Mouse (Mus musculus) lung, postnatal 0 days (tissue): ENCODE results near the gene Phka2.

Source experiments
- CTCF ChIP-seq: IDR thresholded peaks from 2 replicates; pipeline ENCODE4 v1.5.1; 2016; ENCODE audit warnings: antibody characterized with exemption, mild to moderate bottlenecking
- EP300 ChIP-seq: IDR thresholded peaks from 2 replicates; pipeline ENCODE4 v1.6.1; 2016; ENCODE audit warnings: antibody characterized with exemption, mild to moderate bottlenecking, control low read depth

DNA sequence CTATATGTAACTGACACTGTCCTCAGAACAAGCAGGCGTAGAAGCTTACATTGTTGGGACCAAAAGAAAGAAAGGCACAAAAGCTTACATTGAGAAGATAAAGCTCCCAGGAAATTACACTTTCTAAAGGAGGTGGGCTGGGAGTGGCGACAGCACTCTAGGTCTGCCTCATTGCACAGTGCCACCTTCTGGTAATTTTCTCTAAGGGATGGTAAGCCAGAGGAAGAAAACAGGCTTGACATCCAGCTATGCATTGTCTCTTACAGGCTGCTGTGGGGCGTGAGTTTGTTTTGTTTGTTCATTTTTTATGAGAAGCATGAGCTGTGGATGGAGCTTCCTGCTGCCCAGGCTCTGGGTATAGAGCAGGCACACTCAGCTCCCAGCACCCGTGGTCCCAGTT is 50.1 kb downstream of the Phka2 start:
- TF ChIP-seq CTCF (peak; percentile 49), EP300 (no peak)
